Mouse (Mus musculus): Measurements from ENCODE around the gene Abhd16a. TPM values are rescaled to one million over a fixed set of nuclear protein-coding genes. Genes with fewer than 3 reads are reported as not detected.

Gene Abhd16a
- 10 to 100 TPM; 18.7 to 20.6 TPM for polyA plus RNA-seq (2017; shearing (Covaris generic))

DNA sequence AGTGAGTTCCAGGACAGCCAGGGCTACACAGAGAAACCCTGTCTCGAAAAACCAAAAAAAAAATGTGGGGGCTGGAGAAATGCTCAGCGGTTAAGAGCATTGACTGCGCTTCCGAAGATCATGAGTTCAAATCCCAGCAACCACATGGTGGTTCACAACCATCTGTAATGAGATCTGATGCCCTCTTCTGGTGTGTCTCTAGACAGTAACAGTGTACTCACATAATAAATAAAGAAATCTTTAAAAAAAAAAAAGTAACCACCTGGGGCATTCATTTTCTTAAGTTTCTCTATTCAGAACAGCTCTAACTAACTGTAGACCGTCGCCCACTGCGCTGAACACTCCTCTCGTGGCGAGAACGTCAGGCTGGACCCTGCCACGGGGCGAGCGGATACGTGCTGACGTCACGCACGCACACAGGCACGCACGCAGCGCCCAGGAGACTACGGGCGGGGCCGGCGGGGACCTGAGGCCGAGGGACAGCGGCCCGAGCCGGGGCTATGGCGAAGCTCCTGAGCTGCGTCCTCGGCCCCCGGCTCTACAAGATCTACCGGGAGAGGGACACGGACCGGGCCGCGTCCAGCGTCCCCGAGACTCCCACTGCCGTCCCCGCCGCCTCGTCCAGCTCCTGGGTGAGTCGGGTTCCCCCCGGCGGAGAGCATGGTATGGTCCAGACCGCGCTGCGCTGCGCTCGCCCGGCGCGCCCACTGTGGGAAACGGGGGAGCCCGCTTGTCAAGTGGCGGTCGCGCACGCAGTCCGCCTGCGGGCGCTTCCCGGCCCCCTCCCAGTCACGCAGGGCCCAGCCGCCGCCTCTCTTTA lies at the start of gene Abhd16a:
TSS of gene Abhd16a (plus strand) at position 439 of the 820 bp plus-strand sequence.
- peak; percentile 93 for ATAC-seq

- no peak for ATAC-seq
Measured at GRCm38 (mm10) chr17:35043794-35044193, 45.3 kb upstream of the Abhd16a start.

GRCm38 (mm10) chr17:35044904-35045806 lies 43.9 kb upstream of the Abhd16a start:
- ATAC-seq = no peak

DNA sequence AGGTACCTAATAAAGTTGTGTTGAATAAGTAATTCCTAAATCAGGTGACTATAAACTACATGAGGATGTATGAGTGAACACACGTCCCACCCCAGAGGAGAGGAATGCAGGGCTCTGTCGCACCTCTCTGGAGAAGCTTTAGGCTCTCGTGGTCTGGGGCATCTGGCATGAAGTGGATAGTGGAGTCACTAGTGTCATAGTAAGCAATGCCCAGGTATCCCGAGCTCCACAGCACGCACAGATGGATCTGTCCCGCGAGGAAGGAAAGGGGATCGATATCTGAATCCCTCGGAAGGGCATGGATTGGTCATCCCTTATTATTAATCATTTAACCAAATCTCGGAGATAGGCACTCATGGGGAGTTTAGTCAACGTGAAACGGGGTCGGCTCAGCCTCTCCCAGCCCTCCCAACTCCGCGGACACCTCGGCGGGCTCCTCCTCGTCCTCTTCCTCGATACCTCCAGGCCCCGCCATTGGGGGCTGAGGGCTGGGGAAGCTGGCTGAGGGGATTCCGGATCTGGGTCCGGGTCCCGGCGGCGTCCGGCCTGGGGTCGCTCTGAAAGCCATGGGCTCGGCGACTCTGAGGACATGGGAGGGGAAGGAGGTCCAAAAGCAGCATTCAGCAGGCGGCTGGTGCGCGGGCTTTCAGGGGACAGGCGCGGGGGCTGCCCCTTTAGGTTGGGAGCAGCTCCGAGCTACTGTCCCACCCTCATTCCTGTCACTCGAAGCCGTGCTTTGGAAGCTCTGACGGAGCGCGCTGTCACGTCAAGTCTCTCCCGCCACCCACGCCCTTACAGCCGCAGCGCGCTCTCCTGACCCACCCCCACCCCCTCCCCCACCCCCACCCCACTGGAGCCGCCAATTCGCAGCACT lies 43.0 kb upstream of the Abhd16a start:
- no peak for ATAC-seq

GRCm38 (mm10) chr17:35046681-35047455 lies 42.2 kb upstream of the Abhd16a start, which contains the start of gene Msh5:
Gene Msh5 (minus strand): TSS chr17:35046745.
- peak; percentile 80 for ATAC-seq

DNA sequence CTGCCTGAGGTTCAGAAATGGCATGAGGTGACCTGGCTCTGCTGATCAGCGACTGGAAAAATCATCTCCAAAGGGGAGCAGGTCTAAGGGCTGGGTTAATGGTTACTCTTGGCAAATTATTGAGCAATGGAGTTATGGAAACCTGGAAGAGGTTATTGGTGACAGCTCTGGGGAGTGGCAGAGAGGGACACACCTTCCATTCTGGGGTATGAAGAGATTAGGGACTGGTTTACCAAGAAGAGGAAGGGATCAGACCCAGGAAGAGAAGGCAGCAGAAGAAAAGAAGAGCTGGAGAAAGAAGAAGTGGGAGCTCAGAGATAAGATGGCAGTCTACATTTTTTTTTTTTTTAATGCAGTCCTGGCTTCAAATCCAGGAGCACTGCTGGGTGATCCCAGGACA lies 41.4 kb upstream of the Abhd16a start:
- no peak for ATAC-seq

- ATAC-seq = peak; percentile 11
Measured at GRCm38 (mm10) chr17:35048149-35048931, 40.7 kb upstream of the Abhd16a start.

- no peak for ATAC-seq
Measured at GRCm38 (mm10) chr17:35048932-35049440, 40.1 kb upstream of the Abhd16a start.

DNA sequence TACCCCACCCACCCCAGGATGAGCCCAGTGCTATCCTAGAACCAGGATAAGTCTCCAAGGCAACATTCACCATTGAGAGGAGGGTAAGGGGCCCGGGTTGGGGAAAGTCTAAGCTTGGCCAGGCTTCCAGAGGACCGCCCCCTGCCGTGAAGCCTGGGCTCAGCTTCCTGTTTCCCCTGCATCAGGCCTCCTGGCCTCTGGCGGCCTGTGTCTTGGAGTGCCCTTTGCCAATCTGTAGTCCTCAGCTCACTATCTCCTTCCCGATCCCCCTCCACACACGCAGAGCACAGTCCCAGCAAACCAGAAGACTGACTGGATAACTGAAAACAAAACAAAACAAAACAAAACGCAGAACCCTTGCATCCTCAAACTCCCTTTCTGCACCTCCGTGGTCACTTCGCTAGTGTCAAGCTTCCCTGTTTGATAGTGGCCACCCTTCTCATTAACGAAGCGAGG lies 39.5 kb upstream of the Abhd16a start, which contains the start of gene Clic1:
TSS of gene Clic1 (plus strand) at position 406 of the 456 bp plus-strand sequence.
- ATAC-seq = no peak

DNA sequence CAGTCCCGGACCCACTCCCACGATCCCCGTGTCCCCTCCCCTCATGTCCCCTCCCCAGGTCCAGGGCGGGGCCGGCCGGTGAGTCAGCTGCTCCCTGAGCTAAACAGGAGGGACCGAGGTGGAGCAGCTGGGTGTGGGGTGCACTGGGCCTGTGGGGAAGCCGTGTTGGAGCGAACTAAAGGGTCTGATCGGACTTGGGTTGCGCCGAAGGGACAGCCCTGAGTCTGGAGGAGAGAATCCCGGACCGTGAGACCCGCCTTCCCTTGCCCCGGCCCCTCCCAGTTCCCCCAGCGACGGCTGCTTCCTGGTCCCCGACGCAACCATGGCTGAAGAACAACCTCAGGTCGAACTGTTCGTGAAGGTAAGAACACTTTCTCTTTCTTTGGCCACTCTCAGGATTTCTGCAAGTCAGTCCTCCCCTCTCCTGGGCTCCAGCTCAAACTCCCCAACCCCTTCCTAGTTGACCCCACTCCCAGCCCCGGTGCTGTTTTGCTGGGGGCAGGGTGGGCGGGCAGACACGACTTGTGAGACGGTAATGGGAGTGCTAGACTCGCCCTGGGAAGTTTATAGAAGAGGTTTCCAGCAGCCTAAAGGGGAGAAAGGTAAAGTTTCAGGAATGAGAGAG lies 38.8 kb upstream of the Abhd16a start:
- no peak for ATAC-seq

- ATAC-seq = peak; percentile 91
Measured at GRCm38 (mm10) chr17:35051156-35052086, 37.6 kb upstream of the Abhd16a start.

DNA sequence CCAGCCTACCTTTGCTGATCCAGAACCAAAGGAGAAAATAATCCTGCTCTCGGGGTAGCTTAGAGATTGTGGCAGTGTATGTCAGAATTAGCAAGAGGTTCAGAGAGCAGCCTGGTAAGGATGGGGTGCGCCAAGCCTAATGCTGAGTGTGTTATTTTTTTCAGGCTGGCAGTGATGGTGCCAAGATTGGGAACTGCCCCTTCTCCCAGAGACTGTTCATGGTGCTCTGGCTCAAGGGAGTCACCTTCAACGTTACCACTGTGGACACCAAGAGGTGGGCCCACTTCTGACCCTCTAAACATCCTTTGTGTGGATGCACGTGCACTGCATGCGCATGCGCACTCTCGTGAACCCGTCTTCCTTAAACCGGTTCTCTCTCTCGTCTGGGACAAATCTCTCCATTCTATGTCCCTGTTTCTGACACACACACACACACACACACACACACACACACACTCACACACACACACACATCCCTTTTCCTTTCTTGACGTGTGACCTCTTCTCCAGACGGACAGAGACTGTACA lies 36.7 kb upstream of the Abhd16a start:
- no peak for ATAC-seq

DNA sequence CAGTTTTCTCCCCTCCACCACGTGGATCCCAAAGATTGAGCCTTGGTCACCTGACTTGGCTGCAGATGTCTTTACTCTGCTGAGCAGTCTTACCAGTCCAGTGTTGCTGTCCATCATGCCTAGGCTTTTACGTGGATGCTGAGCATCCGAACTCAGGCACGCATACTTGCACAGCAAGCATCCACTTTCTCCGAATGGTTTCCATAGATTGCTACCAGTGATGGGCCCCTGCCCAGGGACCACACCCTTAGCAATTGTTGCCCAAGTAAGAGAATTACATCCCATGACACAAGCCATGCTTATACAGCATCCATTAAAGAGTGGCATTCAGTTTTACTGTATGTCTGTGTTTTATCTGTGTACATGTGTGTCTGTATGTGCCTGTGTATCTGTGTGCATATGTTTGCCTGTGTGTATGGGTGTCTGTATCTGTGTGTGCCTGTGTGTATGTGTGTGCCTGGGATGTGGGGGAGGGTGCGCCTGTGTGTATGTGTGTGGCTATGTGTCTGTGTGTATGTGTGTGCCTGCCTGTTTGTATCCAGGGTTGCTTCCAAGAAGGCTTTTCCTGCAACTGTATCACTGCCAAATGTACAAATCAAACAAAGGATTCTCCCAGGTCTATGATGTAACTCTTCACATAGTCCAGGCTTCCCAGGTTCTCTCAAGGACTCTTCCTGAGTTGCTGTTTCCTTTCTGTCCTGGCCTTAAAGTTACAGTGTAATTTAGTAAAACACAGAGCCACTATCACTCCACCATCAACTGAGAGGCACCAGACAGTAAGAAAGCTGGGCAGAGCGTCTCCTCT lies 33.2 kb upstream of the Abhd16a start:
- ATAC-seq = no peak

GRCm38 (mm10) chr17:35057090-35057489 lies 32.0 kb upstream of the Abhd16a start:
- no peak for ATAC-seq

DNA sequence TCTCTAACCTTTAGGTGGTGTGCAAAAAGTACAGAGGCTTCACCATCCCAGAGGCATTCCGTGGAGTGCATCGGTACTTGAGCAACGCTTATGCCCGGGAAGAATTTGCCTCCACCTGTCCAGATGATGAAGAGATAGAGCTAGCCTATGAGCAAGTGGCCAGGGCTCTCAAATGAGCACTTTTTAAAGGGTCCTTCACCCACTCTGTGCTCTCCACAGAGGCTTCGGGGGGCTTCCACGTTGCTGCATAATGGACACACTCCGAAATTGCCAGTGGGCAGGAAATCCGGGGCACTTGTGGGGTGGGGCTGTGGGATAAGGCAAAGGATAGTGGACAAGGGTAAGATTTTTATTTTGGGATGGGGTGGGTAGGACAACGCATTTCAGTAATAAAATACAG lies 30.7 kb upstream of the Abhd16a start:
- ATAC-seq = no peak

GRCm38 (mm10) chr17:35058911-35059892 lies 29.9 kb upstream of the Abhd16a start, which contains the start of gene Ddah2:
Gene Ddah2 (plus strand): TSS chr17:35059035.
- ATAC-seq = peak; percentile 80
